Mouse (Mus musculus) bone marrow macrophage, adult 2 months (primary cell): ENCODE data around the gene Chchd6.

Experiments
- CTCF ChIP-seq: IDR thresholded peaks from 2 replicates; pipeline ENCODE4 v1.5.1; 2012; ENCODE audit warnings: low read depth, mild to moderate bottlenecking, low read length, moderate library complexity
- POLR2A ChIP-seq: IDR thresholded peaks from 2 replicates; pipeline ENCODE4 v1.6.1; 2012; ENCODE audit warnings: mild to moderate bottlenecking, low read depth, low read length, borderline replicate concordance

GRCm38 (mm10) chr6:89430749-89431148 is 164.7 kb downstream of the Chchd6 start:
- TF ChIP-seq CTCF (no peak), POLR2A (no peak)
